Mouse (Mus musculus): ENCODE results near the gene Chd5. TPM values are rescaled to one million over a fixed set of nuclear protein-coding genes. Genes with fewer than 3 reads are reported as not detected.
A peak's percentile ranks its signal among the peaks of the same experiment; 100 is the strongest.

The Chd5 gene
- polyA plus RNA-seq, 1 experiment from 2014 or later = 15.6 TPM

- H3K36me3 ChIP-seq (ENCODE audit: control insufficient read depth, insufficient read depth, low read length) = 0 out of 2 replicates have a peak, but pooled peaks cover 3% of the 10 kb centered on the region
Measured at GRCm38 (mm10) chr4:152359700-152360099, 21.2 kb downstream of the Chd5 start.

GRCm38 (mm10) chr4:152360855-152361254 is 22.4 kb downstream of the Chd5 start:
- peak; percentile 55; the same call in 1 of the 2 replicates for ATAC-seq
- Histone ChIP-seq H3K9ac (ENCODE audit: low read length) (no peak overlapping the region), H3K27me3 (replicated peaks; ENCODE audit: control insufficient read depth, insufficient read depth, low read length) (no peaks in the 10 kb centered on the region; the same call in 1 of the 2 replicates), H3K4me1 (ENCODE audit: control insufficient read depth, insufficient read depth, low read length) (peaks cover 19% of the 10 kb centered on the region), H3K36me3 (ENCODE audit: control insufficient read depth, insufficient read depth, low read length) (0 out of 2 replicates have a peak, but pooled peaks cover 3% of the 10 kb centered on the region), H3K27ac (ENCODE audit: low read depth, low read length) (no peak overlapping the region), H3K9me3 (replicated peaks; ENCODE audit: control insufficient read depth, low read length) (no peaks in the 10 kb centered on the region), H3K4me2 (ENCODE audit: low read length) (peak overlapping the region; percentile 34), H3K4me3 (ENCODE audit: low read depth, low read length) (no peak overlapping the region)
- under 1% methylated on average over 23 of the region's 24 CpGs for WGBS
- DNase-seq (ENCODE audit: low spot score) = peak; percentile 59

More at GRCm38 (mm10) chr4:152359700-152360099, 21.2 kb downstream of the Chd5 start:
- H3K9ac ChIP-seq (ENCODE audit: low read length) = no peak overlapping the region
- no peaks in the 10 kb centered on the region for H3K9me3 ChIP-seq (replicated peaks; ENCODE audit: control insufficient read depth, low read length)
- ATAC-seq (no peak), DNase-seq (ENCODE audit: low spot score) (no peak)
- no peak overlapping the region for H3K27ac ChIP-seq (ENCODE audit: low read depth, low read length)
- no peak overlapping the region for H3K4me2 ChIP-seq (ENCODE audit: low read length)
- 7% methylated on average over 11 of the region's 11 CpGs for WGBS
- H3K4me1 ChIP-seq (ENCODE audit: control insufficient read depth, insufficient read depth, low read length) = peaks cover 9% of the 10 kb centered on the region
- no peak overlapping the region for H3K4me3 ChIP-seq (ENCODE audit: low read depth, low read length)
- H3K27me3 ChIP-seq (replicated peaks; ENCODE audit: control insufficient read depth, insufficient read depth, low read length) = no peaks in the 10 kb centered on the region; the same call in 1 of the 2 replicates

- Histone ChIP-seq H3K27me3 (replicated peaks; ENCODE audit: control insufficient read depth, insufficient read depth, low read length) (no peaks in the 10 kb centered on the region; the same call in 1 of the 2 replicates), H3K27ac (ENCODE audit: low read depth, low read length) (no peak overlapping the region)
Measured at GRCm38 (mm10) chr4:152362180-152362579, 23.7 kb downstream of the Chd5 start.

GRCm38 (mm10) chr4:152365228-152365627 is 26.8 kb downstream of the Chd5 start:
- Histone ChIP-seq H3K4me3 (ENCODE audit: low read depth, low read length) (no peak overlapping the region), H3K4me2 (ENCODE audit: low read length) (no peak overlapping the region), H3K36me3 (ENCODE audit: control insufficient read depth, insufficient read depth, low read length) (peaks cover 11% of the 10 kb centered on the region; the same call in 1 of the 2 replicates), H3K27ac (ENCODE audit: low read depth, low read length) (peak overlapping the region; percentile 57), H3K27me3 (replicated peaks; ENCODE audit: control insufficient read depth, insufficient read depth, low read length) (no peaks in the 10 kb centered on the region; the same call in 1 of the 2 replicates), H3K9me3 (replicated peaks; ENCODE audit: control insufficient read depth, low read length) (no peaks in the 10 kb centered on the region), H3K4me1 (ENCODE audit: control insufficient read depth, insufficient read depth, low read length) (peaks cover 19% of the 10 kb centered on the region), H3K9ac (ENCODE audit: low read length) (no peak overlapping the region)
- WGBS = 24% methylated on average over 7 of the region's 7 CpGs
- ATAC-seq (peak; percentile 27; the same call in 1 of the 2 replicates), DNase-seq (ENCODE audit: low spot score) (peak; percentile 77)

More at GRCm38 (mm10) chr4:152362180-152362579, 23.7 kb downstream of the Chd5 start:
- no peak for ATAC-seq
- H3K9ac ChIP-seq (ENCODE audit: low read length) = no peak overlapping the region
- H3K4me2 ChIP-seq (ENCODE audit: low read length) = no peak overlapping the region
- peaks cover 11% of the 10 kb centered on the region; the same call in 1 of the 2 replicates for H3K36me3 ChIP-seq (ENCODE audit: control insufficient read depth, insufficient read depth, low read length)
- no peak overlapping the region for H3K4me3 ChIP-seq (ENCODE audit: low read depth, low read length)
- H3K4me1 ChIP-seq (ENCODE audit: control insufficient read depth, insufficient read depth, low read length) = peaks cover 19% of the 10 kb centered on the region
- 86% methylated on average over 9 of the region's 9 CpGs for WGBS
- no peak for DNase-seq (ENCODE audit: low spot score)
- no peaks in the 10 kb centered on the region for H3K9me3 ChIP-seq (replicated peaks; ENCODE audit: control insufficient read depth, low read length)

GRCm38 (mm10) chr4:152382528-152383252 is 44.2 kb downstream of the Chd5 start:
- Histone ChIP-seq H3K9ac (ENCODE audit: low read length) (no peak overlapping the region), H3K27me3 (replicated peaks; ENCODE audit: control insufficient read depth, insufficient read depth, low read length) (no peaks in the 10 kb centered on the region), H3K27ac (ENCODE audit: low read depth, low read length) (no peak overlapping the region), H3K9me3 (replicated peaks; ENCODE audit: control insufficient read depth, low read length) (no peaks in the 10 kb centered on the region), H3K4me2 (ENCODE audit: low read length) (no peak overlapping the region), H3K36me3 (ENCODE audit: control insufficient read depth, insufficient read depth, low read length) (no peaks in the 10 kb centered on the region), H3K4me3 (ENCODE audit: low read depth, low read length) (no peak overlapping the region), H3K4me1 (ENCODE audit: control insufficient read depth, insufficient read depth, low read length) (no peaks in the 10 kb centered on the region)
- 82% methylated on average over 17 of the region's 17 CpGs for WGBS
- DNase-seq (ENCODE audit: low spot score) (no peak), ATAC-seq (no peak)

GRCm38 (mm10) chr4:152385644-152386043 is 47.2 kb downstream of the Chd5 start:
- no peak overlapping the region for H3K4me3 ChIP-seq (ENCODE audit: low read depth, low read length)
- H3K9ac ChIP-seq (ENCODE audit: low read length) = no peak overlapping the region
- H3K36me3 ChIP-seq (ENCODE audit: control insufficient read depth, insufficient read depth, low read length) = no peaks in the 10 kb centered on the region
- WGBS = 66% methylated on average over 16 of the region's 16 CpGs
- no peak overlapping the region for H3K4me2 ChIP-seq (ENCODE audit: low read length)
- no peak for ATAC-seq
- H3K4me1 ChIP-seq (ENCODE audit: control insufficient read depth, insufficient read depth, low read length) = no peaks in the 10 kb centered on the region
- no peak overlapping the region for H3K27ac ChIP-seq (ENCODE audit: low read depth, low read length)
- DNase-seq (ENCODE audit: low spot score) = no peak
- H3K27me3 ChIP-seq (replicated peaks; ENCODE audit: control insufficient read depth, insufficient read depth, low read length) = no peaks in the 10 kb centered on the region
- H3K9me3 ChIP-seq (replicated peaks; ENCODE audit: control insufficient read depth, low read length) = no peaks in the 10 kb centered on the region

- Histone ChIP-seq H3K4me1 (ENCODE audit: control insufficient read depth, insufficient read depth, low read length) (no peaks in the 10 kb centered on the region), H3K27ac (ENCODE audit: low read depth, low read length) (no peak overlapping the region), H3K9ac (ENCODE audit: low read length) (no peak overlapping the region), H3K27me3 (replicated peaks; ENCODE audit: control insufficient read depth, insufficient read depth, low read length) (no peaks in the 10 kb centered on the region), H3K9me3 (replicated peaks; ENCODE audit: control insufficient read depth, low read length) (no peaks in the 10 kb centered on the region), H3K4me3 (ENCODE audit: low read depth, low read length) (no peak overlapping the region), H3K4me2 (ENCODE audit: low read length) (no peak overlapping the region), H3K36me3 (ENCODE audit: control insufficient read depth, insufficient read depth, low read length) (no peaks in the 10 kb centered on the region)
- no peak for ATAC-seq
- 65% methylated on average over 5 of the region's 5 CpGs for WGBS
- peak; percentile 13 for DNase-seq (ENCODE audit: low spot score)
Measured at GRCm38 (mm10) chr4:152392192-152392591, 53.7 kb downstream of the Chd5 start.

GRCm38 (mm10) chr4:152392627-152393026 is 54.2 kb downstream of the Chd5 start:
- no peak for ATAC-seq
- H3K9ac ChIP-seq (ENCODE audit: low read length) = no peak overlapping the region
- 86% methylated on average over 17 of the region's 17 CpGs for WGBS

GRCm38 (mm10) chr4:152398926-152399325 is 60.5 kb downstream of the Chd5 start:
- no peak for ATAC-seq
- 82% methylated on average over 3 of the region's 3 CpGs for WGBS

More at GRCm38 (mm10) chr4:152392627-152393026, 54.2 kb downstream of the Chd5 start:
- no peaks in the 10 kb centered on the region for H3K9me3 ChIP-seq (replicated peaks; ENCODE audit: control insufficient read depth, low read length)
- H3K27ac ChIP-seq (ENCODE audit: low read depth, low read length) = no peak overlapping the region
- H3K36me3 ChIP-seq (ENCODE audit: control insufficient read depth, insufficient read depth, low read length) = no peaks in the 10 kb centered on the region
- H3K4me3 ChIP-seq (ENCODE audit: low read depth, low read length) = no peak overlapping the region
- no peaks in the 10 kb centered on the region for H3K4me1 ChIP-seq (ENCODE audit: control insufficient read depth, insufficient read depth, low read length)
- no peak for DNase-seq (ENCODE audit: low spot score)
- H3K27me3 ChIP-seq (replicated peaks; ENCODE audit: control insufficient read depth, insufficient read depth, low read length) = no peaks in the 10 kb centered on the region
- no peak overlapping the region for H3K4me2 ChIP-seq (ENCODE audit: low read length)

More at GRCm38 (mm10) chr4:152398926-152399325, 60.5 kb downstream of the Chd5 start:
- no peak overlapping the region for H3K27ac ChIP-seq (ENCODE audit: low read depth, low read length)
- no peak for DNase-seq (ENCODE audit: low spot score)
- no peak overlapping the region for H3K9ac ChIP-seq (ENCODE audit: low read length)
- no peak overlapping the region for H3K4me2 ChIP-seq (ENCODE audit: low read length)
- no peaks in the 10 kb centered on the region for H3K9me3 ChIP-seq (replicated peaks; ENCODE audit: control insufficient read depth, low read length)
- no peaks in the 10 kb centered on the region for H3K36me3 ChIP-seq (ENCODE audit: control insufficient read depth, insufficient read depth, low read length)
- no peaks in the 10 kb centered on the region for H3K27me3 ChIP-seq (replicated peaks; ENCODE audit: control insufficient read depth, insufficient read depth, low read length)
- H3K4me1 ChIP-seq (ENCODE audit: control insufficient read depth, insufficient read depth, low read length) = no peaks in the 10 kb centered on the region
- no peak overlapping the region for H3K4me3 ChIP-seq (ENCODE audit: low read depth, low read length)
